Mouse (Mus musculus): Measurements from ENCODE around the gene Dazap2. TPM values are rescaled to one million over a fixed set of nuclear protein-coding genes. Genes with fewer than 3 reads are reported as not detected.

The Dazap2 gene
- polyA plus RNA-seq, 1 experiment from 2014 or later, result 193 TPM

DNA sequence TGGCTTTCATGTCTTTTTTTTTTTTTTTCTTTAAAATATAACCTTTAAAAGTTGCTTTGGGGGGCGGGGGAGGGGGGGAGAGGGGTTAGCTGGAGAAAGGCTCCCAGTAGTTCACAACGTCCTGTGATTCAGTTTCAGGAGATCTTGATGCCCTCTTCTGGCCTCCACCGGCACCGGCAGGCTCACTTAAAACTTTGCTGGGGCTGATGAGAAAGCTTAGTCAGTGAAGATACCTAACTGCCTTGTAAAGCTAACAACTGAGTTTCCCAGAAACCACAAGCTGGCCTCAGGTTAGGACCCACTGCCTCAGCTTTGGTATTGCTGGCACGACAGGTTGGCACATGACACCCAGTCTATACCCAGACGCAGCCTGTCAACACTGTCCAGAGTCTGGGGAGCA, 22.5 kb downstream of the Dazap2 start:
- WGBS, result 14% methylated on average over 6 of the region's 6 CpGs
- no peak overlapping the region for H3K27ac ChIP-seq (ENCODE audit: poor library complexity, severe bottlenecking)
- peaks cover 34% of the 10 kb centered on the region for H3K4me1 ChIP-seq (replicated peaks)
- peaks cover 38% of the 10 kb centered on the region for H3K27me3 ChIP-seq (replicated peaks)
- no peak overlapping the region for H3K9ac ChIP-seq
- H3K9me3 ChIP-seq (replicated peaks), result no peaks in the 10 kb centered on the region
- peak overlapping the region; percentile 93 for H3K4me2 ChIP-seq
- no peak overlapping the region for H3K4me3 ChIP-seq
- no peak for ATAC-seq (ENCODE audit: insufficient number of reproducible peaks, low FRiP score)
- H3K36me3 ChIP-seq, result no peaks in the 10 kb centered on the region

GRCm38 (mm10) chr15:100639972-100640750, 25.0 kb downstream of the Dazap2 start:
- ATAC-seq (ENCODE audit: insufficient number of reproducible peaks, low FRiP score), result no peak
- WGBS, result 69% methylated on average over 16 of the region's 16 CpGs
- peak overlapping the region; percentile 8 for H3K9ac ChIP-seq
- no peaks in the 10 kb centered on the region for H3K36me3 ChIP-seq
- H3K9me3 ChIP-seq (replicated peaks), result no peaks in the 10 kb centered on the region
- H3K27me3 ChIP-seq (replicated peaks), result peaks cover 29% of the 10 kb centered on the region
- H3K4me3 ChIP-seq, result no peak overlapping the region
- peak overlapping the region; percentile 55 for H3K27ac ChIP-seq (ENCODE audit: poor library complexity, severe bottlenecking)
- peaks cover 31% of the 10 kb centered on the region for H3K4me1 ChIP-seq (replicated peaks)
- H3K4me2 ChIP-seq, result no peak overlapping the region

DNA sequence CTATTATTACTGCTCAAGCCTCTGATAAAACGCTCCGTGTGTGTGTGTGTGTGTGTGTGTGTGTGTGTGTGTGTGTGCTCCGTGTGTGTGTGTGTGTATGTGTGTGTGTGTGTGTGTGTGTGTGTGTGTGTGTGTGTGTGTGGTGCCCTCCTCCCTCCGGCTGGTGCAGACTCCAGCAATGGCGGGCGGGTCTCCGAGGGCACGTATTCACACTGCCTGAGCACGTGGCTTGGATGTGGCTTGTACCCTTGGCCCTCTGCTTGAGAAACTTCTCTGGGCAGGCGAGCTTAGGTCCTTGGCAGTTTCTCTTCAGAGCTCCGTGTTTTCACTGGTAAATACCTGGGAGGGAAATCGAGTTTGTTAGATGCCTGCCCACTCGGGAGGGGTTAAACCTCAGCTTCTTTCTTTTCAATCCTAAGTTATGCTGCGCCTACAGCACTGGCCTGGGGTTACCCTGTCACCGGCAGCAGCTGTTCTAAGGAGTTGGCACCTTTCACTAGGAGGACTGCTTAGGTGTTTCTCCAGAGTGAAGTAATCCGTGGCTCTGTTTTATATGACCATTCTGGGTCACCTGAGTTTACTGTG, 26.2 kb downstream of the Dazap2 start:
- Histone ChIP-seq H3K9me3 (replicated peaks) (no peaks in the 10 kb centered on the region), H3K4me1 (replicated peaks) (peaks cover 27% of the 10 kb centered on the region), H3K9ac (no peak overlapping the region), H3K36me3 (no peaks in the 10 kb centered on the region), H3K4me3 (no peak overlapping the region), H3K27me3 (replicated peaks) (peaks cover 17% of the 10 kb centered on the region), H3K4me2 (no peak overlapping the region), H3K27ac (ENCODE audit: poor library complexity, severe bottlenecking) (no peak overlapping the region)
- no peak for ATAC-seq (ENCODE audit: insufficient number of reproducible peaks, low FRiP score)
- WGBS, result 57% methylated on average over 11 of the region's 16 CpGs

DNA sequence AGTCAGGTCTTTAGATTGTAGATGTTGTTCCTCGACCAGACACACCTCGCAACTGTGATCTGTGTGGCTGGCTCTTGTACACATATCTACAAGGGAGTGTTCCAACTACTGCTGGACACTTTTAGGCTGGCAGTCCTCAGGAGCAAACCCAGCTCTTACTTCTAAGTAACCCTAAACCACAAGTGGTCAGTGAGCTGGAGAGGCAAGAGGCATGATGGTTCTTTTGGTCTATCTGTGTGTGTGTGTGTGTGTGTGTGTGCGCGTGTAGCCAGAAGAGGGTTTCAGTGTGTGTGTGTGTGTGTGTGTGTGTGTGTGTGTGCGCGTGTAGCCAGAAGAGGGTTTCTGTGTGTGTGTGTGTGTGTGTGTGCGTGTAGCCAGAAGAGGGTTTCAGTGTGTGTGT, 27.3 kb downstream of the Dazap2 start:
- no peaks in the 10 kb centered on the region for H3K36me3 ChIP-seq
- ATAC-seq (ENCODE audit: insufficient number of reproducible peaks, low FRiP score), result no peak
- peaks cover 21% of the 10 kb centered on the region for H3K4me1 ChIP-seq (replicated peaks)
- H3K9me3 ChIP-seq (replicated peaks), result no peaks in the 10 kb centered on the region
- H3K4me2 ChIP-seq, result no peak overlapping the region
- H3K4me3 ChIP-seq, result no peak overlapping the region
- H3K9ac ChIP-seq, result no peak overlapping the region
- H3K27me3 ChIP-seq (replicated peaks), result peaks cover 15% of the 10 kb centered on the region
- no peak overlapping the region for H3K27ac ChIP-seq (ENCODE audit: poor library complexity, severe bottlenecking)
- WGBS, result 89% methylated on average over 7 of the region's 7 CpGs

- Histone ChIP-seq H3K36me3 (no peaks in the 10 kb centered on the region), H3K9me3 (replicated peaks) (no peaks in the 10 kb centered on the region), H3K27ac (ENCODE audit: poor library complexity, severe bottlenecking) (no peak overlapping the region), H3K9ac (no peak overlapping the region), H3K4me2 (no peak overlapping the region), H3K4me1 (replicated peaks) (peaks cover 13% of the 10 kb centered on the region), H3K4me3 (no peak overlapping the region), H3K27me3 (replicated peaks) (no peaks in the 10 kb centered on the region)
- WGBS, result 71% methylated on average over 6 of the region's 6 CpGs
- ATAC-seq (ENCODE audit: insufficient number of reproducible peaks, low FRiP score), result no peak
These were observed 31.0 kb downstream of the Dazap2 start for GRCm38 (mm10) chr15:100646161-100646560.

GRCm38 (mm10) chr15:100650111-100650510, 35.0 kb downstream of the Dazap2 start:
- Histone ChIP-seq H3K4me1 (replicated peaks) (peaks cover 10% of the 10 kb centered on the region; the same call in 1 of the 2 replicates), H3K4me3 (no peak overlapping the region), H3K4me2 (no peak overlapping the region), H3K27ac (ENCODE audit: poor library complexity, severe bottlenecking) (no peak overlapping the region), H3K27me3 (replicated peaks) (no peaks in the 10 kb centered on the region; the same call in 1 of the 2 replicates), H3K9ac (no peak overlapping the region), H3K9me3 (replicated peaks) (no peaks in the 10 kb centered on the region), H3K36me3 (no peaks in the 10 kb centered on the region)
- 75% methylated on average over 10 of the region's 10 CpGs for WGBS
- ATAC-seq (ENCODE audit: insufficient number of reproducible peaks, low FRiP score), result no peak

DNA sequence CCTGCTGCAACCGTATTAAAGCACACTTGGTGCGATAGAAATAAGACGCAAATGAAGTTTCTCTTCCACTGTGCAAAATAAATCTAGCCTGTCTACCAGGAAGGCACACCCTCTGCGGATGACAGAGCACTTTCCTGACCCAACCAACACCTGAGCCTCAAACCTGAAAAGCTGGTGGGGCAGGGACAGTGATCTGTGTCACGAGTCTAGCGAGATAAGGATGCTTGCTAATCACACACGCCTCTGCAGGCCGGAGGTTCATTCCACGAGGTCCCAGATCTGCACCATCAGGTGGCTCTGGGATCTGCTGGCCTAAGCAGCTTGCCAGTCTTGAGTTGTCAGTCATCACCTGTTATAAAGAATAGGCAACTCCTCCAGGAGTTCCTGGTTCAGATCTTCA, 36.5 kb downstream of the Dazap2 start:
- Histone ChIP-seq H3K36me3 (no peaks in the 10 kb centered on the region), H3K4me1 (replicated peaks) (peaks cover 10% of the 10 kb centered on the region; the same call in 1 of the 2 replicates)

DNA sequence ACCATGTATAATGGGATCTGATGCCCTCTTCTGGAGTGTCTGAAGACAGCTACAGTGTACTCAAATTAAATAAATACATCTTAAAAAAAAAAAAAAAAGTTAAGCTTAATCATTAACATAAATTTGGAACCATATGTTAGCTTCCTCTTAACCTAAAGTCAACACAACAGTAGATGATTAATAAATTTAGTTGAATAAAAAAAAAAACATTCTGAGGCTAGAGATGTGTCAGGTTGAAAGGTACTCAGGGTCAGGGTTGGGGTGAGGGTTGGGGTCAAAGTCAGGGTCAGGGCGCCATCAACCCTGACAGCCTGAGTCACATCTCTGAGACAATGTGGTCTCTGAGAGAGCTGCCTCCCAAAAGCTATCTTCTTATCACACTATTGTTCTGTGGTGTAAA, 39.1 kb downstream of the Dazap2 start:
- H3K9ac ChIP-seq, result no peak overlapping the region
- no peak overlapping the region for H3K27ac ChIP-seq (ENCODE audit: poor library complexity, severe bottlenecking)
- no peaks in the 10 kb centered on the region; the same call in 1 of the 2 replicates for H3K27me3 ChIP-seq (replicated peaks)
- 81% methylated on average over 1 of the region's 1 CpGs for WGBS
- H3K4me2 ChIP-seq, result no peak overlapping the region
- no peak for ATAC-seq (ENCODE audit: insufficient number of reproducible peaks, low FRiP score)
- peaks cover 7% of the 10 kb centered on the region; the same call in 1 of the 2 replicates for H3K4me1 ChIP-seq (replicated peaks)
- no peaks in the 10 kb centered on the region for H3K9me3 ChIP-seq (replicated peaks)
- H3K36me3 ChIP-seq, result no peaks in the 10 kb centered on the region
- no peak overlapping the region for H3K4me3 ChIP-seq

More for the DNA sequence above, 36.5 kb downstream of the Dazap2 start:
- H3K27me3 ChIP-seq (replicated peaks), result no peaks in the 10 kb centered on the region; the same call in 1 of the 2 replicates
- 57% methylated on average over 9 of the region's 9 CpGs for WGBS
- no peak overlapping the region for H3K4me3 ChIP-seq
- no peak overlapping the region for H3K9ac ChIP-seq
- no peaks in the 10 kb centered on the region for H3K9me3 ChIP-seq (replicated peaks)
- H3K27ac ChIP-seq (ENCODE audit: poor library complexity, severe bottlenecking), result no peak overlapping the region
- no peak overlapping the region for H3K4me2 ChIP-seq
- ATAC-seq (ENCODE audit: insufficient number of reproducible peaks, low FRiP score), result no peak

- Histone ChIP-seq H3K27me3 (replicated peaks) (no peaks in the 10 kb centered on the region; the same call in 1 of the 2 replicates), H3K9me3 (replicated peaks) (no peaks in the 10 kb centered on the region), H3K9ac (no peak overlapping the region), H3K4me1 (replicated peaks) (no peaks in the 10 kb centered on the region), H3K4me3 (no peak overlapping the region), H3K4me2 (no peak overlapping the region), H3K36me3 (no peaks in the 10 kb centered on the region), H3K27ac (ENCODE audit: poor library complexity, severe bottlenecking) (no peak overlapping the region)
- WGBS, result 79% methylated on average over 5 of the region's 5 CpGs
- ATAC-seq (ENCODE audit: insufficient number of reproducible peaks, low FRiP score), result no peak
These were observed 40.1 kb downstream of the Dazap2 start for GRCm38 (mm10) chr15:100655201-100655600.

DNA sequence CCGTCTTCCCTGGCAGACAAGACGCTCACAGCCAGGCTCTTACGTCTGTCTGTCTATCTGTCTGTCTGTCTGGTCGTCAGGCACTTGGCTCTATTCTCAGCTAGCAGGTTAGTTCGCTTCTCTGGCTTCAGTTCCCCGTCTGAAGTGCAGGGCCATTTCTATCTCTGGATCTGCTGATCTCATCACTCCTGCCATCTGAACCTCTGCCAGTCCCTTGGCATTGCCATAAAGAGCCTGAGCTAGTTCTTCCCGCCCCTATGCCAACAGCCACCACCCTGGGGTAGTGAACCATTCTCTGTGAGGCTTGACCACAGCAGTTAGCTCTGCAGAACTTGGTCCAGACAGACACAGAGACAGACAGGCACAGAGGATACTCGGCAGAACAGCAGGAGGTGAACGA, 45.2 kb downstream of the Dazap2 start:
- Histone ChIP-seq H3K4me1 (replicated peaks) (no peaks in the 10 kb centered on the region), H3K27me3 (replicated peaks) (no peaks in the 10 kb centered on the region), H3K4me2 (no peak overlapping the region), H3K9me3 (replicated peaks) (no peaks in the 10 kb centered on the region), H3K27ac (ENCODE audit: poor library complexity, severe bottlenecking) (no peak overlapping the region), H3K4me3 (no peak overlapping the region), H3K36me3 (no peaks in the 10 kb centered on the region), H3K9ac (no peak overlapping the region)
- ATAC-seq (ENCODE audit: insufficient number of reproducible peaks, low FRiP score), result no peak
- WGBS, result 67% methylated on average over 9 of the region's 9 CpGs

DNA sequence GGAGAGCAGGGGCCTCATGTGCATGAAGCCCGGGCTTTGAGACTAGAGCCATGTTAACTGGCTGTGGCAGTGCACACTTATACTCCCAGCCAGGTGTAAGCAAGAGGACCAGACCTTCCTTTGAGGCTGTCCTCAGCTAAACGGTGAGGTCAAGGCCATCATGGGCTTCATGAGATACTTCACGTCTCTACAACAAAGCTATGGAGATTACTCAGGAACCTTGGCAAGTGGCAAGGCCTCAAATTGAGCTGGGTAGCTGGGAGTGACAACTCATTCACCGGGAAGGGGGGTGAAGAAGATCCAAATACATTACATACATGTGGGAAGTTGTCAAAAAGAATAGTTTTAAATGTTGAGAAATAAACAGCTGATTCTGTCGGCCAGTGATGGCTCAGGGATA, 45.7 kb downstream of the Dazap2 start:
- Histone ChIP-seq H3K4me3 (no peak overlapping the region), H3K27me3 (replicated peaks) (no peaks in the 10 kb centered on the region), H3K27ac (ENCODE audit: poor library complexity, severe bottlenecking) (no peak overlapping the region), H3K36me3 (no peaks in the 10 kb centered on the region), H3K9me3 (replicated peaks) (no peaks in the 10 kb centered on the region), H3K9ac (no peak overlapping the region), H3K4me1 (replicated peaks) (peaks cover 3% of the 10 kb centered on the region), H3K4me2 (no peak overlapping the region)
- 76% methylated on average over 5 of the region's 5 CpGs for WGBS
- no peak for ATAC-seq (ENCODE audit: insufficient number of reproducible peaks, low FRiP score)
